In the genomic region with DNA sequence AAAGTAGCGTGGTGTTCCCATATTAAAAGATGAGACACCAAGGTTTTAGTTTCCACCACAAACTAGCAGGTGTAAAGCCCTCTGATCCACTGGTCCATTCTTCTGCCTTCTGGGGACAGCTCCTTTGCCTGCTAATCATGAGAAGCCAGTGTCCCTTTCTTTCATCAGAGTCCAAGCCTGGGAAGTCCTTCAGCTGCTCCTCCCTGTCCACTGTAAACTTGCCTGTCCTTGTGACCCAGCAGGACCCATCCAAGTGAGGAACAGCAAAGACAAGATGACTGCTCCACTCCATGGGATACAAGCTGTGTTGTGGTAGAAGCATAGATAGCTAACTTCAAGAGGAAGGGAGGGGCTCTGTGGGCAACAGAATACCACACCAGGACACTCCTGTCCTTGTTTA, we compare ENCODE assay signal across 29 mouse cellular contexts.
"Had no signal": no experiment of that assay in that cellular context is flagged by ENCODE, and none has a peak within 500 bp of the region (broad histone marks: within the 10 kb centered on the region; RNA-seq: fewer than 3 reads in every experiment).

No protein-coding gene starts in this region.

- H3K4me2 ChIP-seq: embryonic facial prominence, embryonic 12.5 days; embryonic facial prominence, embryonic 13.5 days; embryonic facial prominence, embryonic 15.5 days; forebrain, embryonic 12.5 days; forebrain, embryonic 13.5 days; forebrain, embryonic 15.5 days had no signal

- DNase-seq: cerebellum, adult 2 months; cerebellum, adult 8-10 months; cerebellum, adult 9-10 months; cerebellum, adult 9-11 months; cerebellum, postnatal 10 days; cerebellum, postnatal 14 days; cerebellum, postnatal 25 days; cerebellum, postnatal 36 days; embryo, embryonic 11 days; forebrain, postnatal 0 days; gastrocnemius, adult 2 months; gastrocnemius, postnatal 10 days; gastrocnemius, postnatal 14 days; gastrocnemius, postnatal 25 days; gastrocnemius, postnatal 36 days; heart, adult 11 months; heart, adult 18-20 months; heart, adult 2 months had no signal

- H3K4me3 ChIP-seq: embryonic facial prominence, embryonic 10.5 days; embryonic facial prominence, embryonic 12.5 days; embryonic facial prominence, embryonic 13.5 days; embryonic facial prominence, embryonic 15.5 days; erythroblast, embryonic 14.5 days; forebrain, embryonic 10.5 days; forebrain, embryonic 12.5 days; forebrain, embryonic 13.5 days; forebrain, embryonic 15.5 days; gastrocnemius, adult 2 months; heart, adult 2 months had no signal

- H3K27me3 ChIP-seq: embryonic facial prominence, embryonic 12.5 days; embryonic facial prominence, embryonic 13.5 days; embryonic facial prominence, embryonic 15.5 days; forebrain, embryonic 12.5 days; forebrain, embryonic 13.5 days; forebrain, embryonic 15.5 days had no signal

- H3K4me1 ChIP-seq: embryonic facial prominence, embryonic 13.5 days; embryonic facial prominence, embryonic 15.5 days; forebrain, embryonic 10.5 days; forebrain, embryonic 12.5 days; forebrain, embryonic 13.5 days; forebrain, embryonic 15.5 days had no signal

- H3K27ac ChIP-seq: embryonic facial prominence, embryonic 10.5 days; embryonic facial prominence, embryonic 12.5 days; embryonic facial prominence, embryonic 13.5 days; embryonic facial prominence, embryonic 15.5 days; forebrain, embryonic 10.5 days; forebrain, embryonic 12.5 days; forebrain, embryonic 13.5 days; forebrain, embryonic 15.5 days; gastrocnemius, adult 2 months; heart, adult 2 months had no signal

- ATAC-seq: forebrain, embryonic 13.5 days; forebrain, embryonic 14.5 days; forebrain, embryonic 15.5 days; forebrain, embryonic 16.5 days; forebrain, postnatal 0 days had no signal

- H3K36me3 ChIP-seq: forebrain, embryonic 12.5 days; forebrain, embryonic 15.5 days had no signal

- H3K9me3 ChIP-seq: embryonic facial prominence, embryonic 10.5 days; embryonic facial prominence, embryonic 12.5 days; embryonic facial prominence, embryonic 13.5 days; embryonic facial prominence, embryonic 15.5 days; forebrain, embryonic 10.5 days; forebrain, embryonic 12.5 days; forebrain, embryonic 13.5 days; forebrain, embryonic 15.5 days had no signal

- H3K9ac ChIP-seq: embryonic facial prominence, embryonic 12.5 days; embryonic facial prominence, embryonic 13.5 days; embryonic facial prominence, embryonic 15.5 days; forebrain, embryonic 12.5 days; forebrain, embryonic 13.5 days; forebrain, embryonic 15.5 days; forebrain, postnatal 0 days had no signal
